Mouse (Mus musculus): ENCODE results near the gene Max. TPM values are rescaled to one million over a fixed set of nuclear protein-coding genes. Genes with fewer than 3 reads are reported as not detected.

Gene Max
- polyA plus RNA-seq, 1 experiment from 2014 or later, result 33.7 TPM

- Histone ChIP-seq H3K9me3 (ENCODE audit: control insufficient read depth, low read length) (no peaks in the 10 kb centered on the region), H3K4me1 (ENCODE audit: control insufficient read depth, insufficient read depth, low read length) (no peaks in the 10 kb centered on the region), H3K4me2 (ENCODE audit: low read depth, severe bottlenecking) (no peak overlapping the region), H3K36me3 (ENCODE audit: control insufficient read depth, insufficient read depth, low read length) (peaks cover 17% of the 10 kb centered on the region), H3K4me3 (ENCODE audit: low read depth, low read length) (no peak overlapping the region), H3K27me3 (ENCODE audit: control insufficient read depth, insufficient read depth, low read length) (no peaks in the 10 kb centered on the region), H3K9ac (ENCODE audit: low read length) (no peak overlapping the region), H3K27ac (replicated peaks; ENCODE audit: low read depth, low read length) (no peak overlapping the region)
- no peak for DNase-seq (ENCODE audit: low spot score)
- 85% methylated on average over 2 of the region's 2 CpGs for WGBS
- ATAC-seq (ENCODE audit: insufficient number of reproducible peaks, low FRiP score, low TSS enrichment, low read depth), result no peak
Observed at GRCm38 (mm10) chr12:76948185-76948584, 13.8 kb downstream of the Max start.

- H3K27ac ChIP-seq (replicated peaks; ENCODE audit: low read depth, low read length), result no peak overlapping the region
- H3K27me3 ChIP-seq (ENCODE audit: control insufficient read depth, insufficient read depth, low read length), result no peaks in the 10 kb centered on the region
- H3K9ac ChIP-seq (ENCODE audit: low read length), result no peak overlapping the region
- no peaks in the 10 kb centered on the region for H3K9me3 ChIP-seq (ENCODE audit: control insufficient read depth, low read length)
- 95% methylated on average over 3 of the region's 3 CpGs for WGBS
- no peaks in the 10 kb centered on the region for H3K4me1 ChIP-seq (ENCODE audit: control insufficient read depth, insufficient read depth, low read length)
- peaks cover 15% of the 10 kb centered on the region for H3K36me3 ChIP-seq (ENCODE audit: control insufficient read depth, insufficient read depth, low read length)
- H3K4me3 ChIP-seq (ENCODE audit: low read depth, low read length), result no peak overlapping the region
- no peak overlapping the region for H3K4me2 ChIP-seq (ENCODE audit: low read depth, severe bottlenecking)
- ATAC-seq (ENCODE audit: insufficient number of reproducible peaks, low FRiP score, low TSS enrichment, low read depth) (no peak), DNase-seq (ENCODE audit: low spot score) (no peak)
Observed at GRCm38 (mm10) chr12:76947487-76947886, 14.5 kb downstream of the Max start.

GRCm38 (mm10) chr12:76943466-76943865, 18.5 kb downstream of the Max start:
- WGBS, result 90% methylated on average over 6 of the region's 6 CpGs
- Histone ChIP-seq H3K9ac (ENCODE audit: low read length) (no peak overlapping the region), H3K4me2 (ENCODE audit: low read depth, severe bottlenecking) (no peak overlapping the region), H3K4me3 (ENCODE audit: low read depth, low read length) (no peak overlapping the region), H3K36me3 (ENCODE audit: control insufficient read depth, insufficient read depth, low read length) (peaks cover 19% of the 10 kb centered on the region), H3K27ac (replicated peaks; ENCODE audit: low read depth, low read length) (no peak overlapping the region), H3K4me1 (ENCODE audit: control insufficient read depth, insufficient read depth, low read length) (no peaks in the 10 kb centered on the region), H3K9me3 (ENCODE audit: control insufficient read depth, low read length) (no peaks in the 10 kb centered on the region), H3K27me3 (ENCODE audit: control insufficient read depth, insufficient read depth, low read length) (no peaks in the 10 kb centered on the region)
- ATAC-seq (ENCODE audit: insufficient number of reproducible peaks, low FRiP score, low TSS enrichment, low read depth), result no peak
- DNase-seq (ENCODE audit: low spot score), result no peak

GRCm38 (mm10) chr12:76943046-76943445, 19.0 kb downstream of the Max start:
- H3K4me3 ChIP-seq (ENCODE audit: low read depth, low read length), result no peak overlapping the region
- no peaks in the 10 kb centered on the region for H3K27me3 ChIP-seq (ENCODE audit: control insufficient read depth, insufficient read depth, low read length)
- no peak overlapping the region for H3K27ac ChIP-seq (replicated peaks; ENCODE audit: low read depth, low read length)
- H3K9me3 ChIP-seq (ENCODE audit: control insufficient read depth, low read length), result no peaks in the 10 kb centered on the region
- H3K4me2 ChIP-seq (ENCODE audit: low read depth, severe bottlenecking), result no peak overlapping the region
- H3K4me1 ChIP-seq (ENCODE audit: control insufficient read depth, insufficient read depth, low read length), result no peaks in the 10 kb centered on the region
- no peak overlapping the region for H3K9ac ChIP-seq (ENCODE audit: low read length)
- H3K36me3 ChIP-seq (ENCODE audit: control insufficient read depth, insufficient read depth, low read length), result peaks cover 21% of the 10 kb centered on the region
- ATAC-seq (ENCODE audit: insufficient number of reproducible peaks, low FRiP score, low TSS enrichment, low read depth), result no peak
- WGBS, result 89% methylated on average over 3 of the region's 3 CpGs
- no peak for DNase-seq (ENCODE audit: low spot score)

GRCm38 (mm10) chr12:76942476-76942875, 19.5 kb downstream of the Max start:
- Histone ChIP-seq H3K27me3 (ENCODE audit: control insufficient read depth, insufficient read depth, low read length) (no peaks in the 10 kb centered on the region), H3K27ac (replicated peaks; ENCODE audit: low read depth, low read length) (no peak overlapping the region), H3K4me3 (ENCODE audit: low read depth, low read length) (no peak overlapping the region), H3K9ac (ENCODE audit: low read length) (no peak overlapping the region), H3K4me1 (ENCODE audit: control insufficient read depth, insufficient read depth, low read length) (no peaks in the 10 kb centered on the region), H3K9me3 (ENCODE audit: control insufficient read depth, low read length) (no peaks in the 10 kb centered on the region), H3K4me2 (ENCODE audit: low read depth, severe bottlenecking) (no peak overlapping the region), H3K36me3 (ENCODE audit: control insufficient read depth, insufficient read depth, low read length) (peaks cover 16% of the 10 kb centered on the region)
- no peak for ATAC-seq (ENCODE audit: insufficient number of reproducible peaks, low FRiP score, low TSS enrichment, low read depth)
- DNase-seq (ENCODE audit: low spot score), result no peak
- 48% methylated on average over 2 of the region's 2 CpGs for WGBS

GRCm38 (mm10) chr12:76941524-76941923, 20.5 kb downstream of the Max start:
- Histone ChIP-seq H3K9ac (ENCODE audit: low read length) (no peak overlapping the region), H3K4me1 (ENCODE audit: control insufficient read depth, insufficient read depth, low read length) (no peaks in the 10 kb centered on the region), H3K4me3 (ENCODE audit: low read depth, low read length) (no peak overlapping the region), H3K27me3 (ENCODE audit: control insufficient read depth, insufficient read depth, low read length) (no peaks in the 10 kb centered on the region), H3K36me3 (ENCODE audit: control insufficient read depth, insufficient read depth, low read length) (peaks cover 16% of the 10 kb centered on the region), H3K4me2 (ENCODE audit: low read depth, severe bottlenecking) (no peak overlapping the region), H3K9me3 (ENCODE audit: control insufficient read depth, low read length) (no peaks in the 10 kb centered on the region), H3K27ac (replicated peaks; ENCODE audit: low read depth, low read length) (no peak overlapping the region)
- no peak for ATAC-seq (ENCODE audit: insufficient number of reproducible peaks, low FRiP score, low TSS enrichment, low read depth)
- no peak for DNase-seq (ENCODE audit: low spot score)
- 75% methylated on average over 2 of the region's 2 CpGs for WGBS

- H3K27ac ChIP-seq (replicated peaks; ENCODE audit: low read depth, low read length), result no peak overlapping the region
- H3K27me3 ChIP-seq (ENCODE audit: control insufficient read depth, insufficient read depth, low read length), result no peaks in the 10 kb centered on the region
- no peak overlapping the region for H3K4me2 ChIP-seq (ENCODE audit: low read depth, severe bottlenecking)
- no peaks in the 10 kb centered on the region for H3K9me3 ChIP-seq (ENCODE audit: control insufficient read depth, low read length)
- no peak overlapping the region for H3K4me3 ChIP-seq (ENCODE audit: low read depth, low read length)
- no peak for ATAC-seq (ENCODE audit: insufficient number of reproducible peaks, low FRiP score, low TSS enrichment, low read depth)
- 90% methylated on average over 6 of the region's 6 CpGs for WGBS
- no peaks in the 10 kb centered on the region for H3K4me1 ChIP-seq (ENCODE audit: control insufficient read depth, insufficient read depth, low read length)
- H3K9ac ChIP-seq (ENCODE audit: low read length), result no peak overlapping the region
- no peak for DNase-seq (ENCODE audit: low spot score)
- peaks cover 14% of the 10 kb centered on the region for H3K36me3 ChIP-seq (ENCODE audit: control insufficient read depth, insufficient read depth, low read length)
Observed at GRCm38 (mm10) chr12:76938013-76938412, 24.0 kb downstream of the Max start.

GRCm38 (mm10) chr12:76936211-76936610, 25.8 kb downstream of the Max start:
- H3K4me3 ChIP-seq (ENCODE audit: low read depth, low read length), result no peak overlapping the region
- ATAC-seq (ENCODE audit: insufficient number of reproducible peaks, low FRiP score, low TSS enrichment, low read depth) (no peak), DNase-seq (ENCODE audit: low spot score) (no peak)
- peaks cover 14% of the 10 kb centered on the region; the same call in 1 of the 2 replicates for H3K36me3 ChIP-seq (ENCODE audit: control insufficient read depth, insufficient read depth, low read length)
- no peak overlapping the region for H3K4me2 ChIP-seq (ENCODE audit: low read depth, severe bottlenecking)
- no peak overlapping the region for H3K9ac ChIP-seq (ENCODE audit: low read length)
- no peaks in the 10 kb centered on the region for H3K4me1 ChIP-seq (ENCODE audit: control insufficient read depth, insufficient read depth, low read length)
- whole genome bisulfite sequencing, result 92% methylated on average over 10 of the region's 10 CpGs
- no peaks in the 10 kb centered on the region for H3K27me3 ChIP-seq (ENCODE audit: control insufficient read depth, insufficient read depth, low read length)
- no peak overlapping the region for H3K27ac ChIP-seq (replicated peaks; ENCODE audit: low read depth, low read length)
- no peaks in the 10 kb centered on the region for H3K9me3 ChIP-seq (ENCODE audit: control insufficient read depth, low read length)

- H3K36me3 ChIP-seq (ENCODE audit: control insufficient read depth, insufficient read depth, low read length), result peaks cover 10% of the 10 kb centered on the region; the same call in 1 of the 2 replicates
- no peak for DNase-seq (ENCODE audit: low spot score)
Observed at GRCm38 (mm10) chr12:76934438-76934837, 27.6 kb downstream of the Max start.

More at GRCm38 (mm10) chr12:76934438-76934837, 27.6 kb downstream of the Max start:
- WGBS, result 92% methylated on average over 3 of the region's 3 CpGs
- Histone ChIP-seq H3K4me1 (ENCODE audit: control insufficient read depth, insufficient read depth, low read length) (no peaks in the 10 kb centered on the region), H3K4me3 (ENCODE audit: low read depth, low read length) (no peak overlapping the region), H3K9ac (ENCODE audit: low read length) (no peak overlapping the region), H3K27ac (replicated peaks; ENCODE audit: low read depth, low read length) (no peak overlapping the region), H3K27me3 (ENCODE audit: control insufficient read depth, insufficient read depth, low read length) (no peaks in the 10 kb centered on the region), H3K4me2 (ENCODE audit: low read depth, severe bottlenecking) (no peak overlapping the region), H3K9me3 (ENCODE audit: control insufficient read depth, low read length) (no peaks in the 10 kb centered on the region)
- no peak for ATAC-seq (ENCODE audit: insufficient number of reproducible peaks, low FRiP score, low TSS enrichment, low read depth)

Measured in limb, embryonic 11.5 days (tissue).